Mouse (Mus musculus) heart, postnatal 36 days (tissue): Measurements from ENCODE around the gene Usp48. TPM values are rescaled to one million over a fixed set of nuclear protein-coding genes. Genes with fewer than 3 reads are reported as not detected.

Experiments used
- DNase-seq, 2 experiments: peaks; one replicate each; pipeline ENCODE4 v3.0.0; 2021 to 2022
- intact Hi-C: fragments of 180-260 bp; cut with DNase I; formaldehyde crosslinking; loops from one replicate; pipeline ENCODE4 v1.15.1; 2025
- total RNA-seq, 2 experiments: library from RNA; stranded (reverse); gene quantifications; 2 replicates each; pipeline ENCODE4 v1.2.3; 2021

Gene Usp48
- total RNA-seq, 2 experiments from 2014 or later = 30.0 to 36.3 TPM

DNA sequence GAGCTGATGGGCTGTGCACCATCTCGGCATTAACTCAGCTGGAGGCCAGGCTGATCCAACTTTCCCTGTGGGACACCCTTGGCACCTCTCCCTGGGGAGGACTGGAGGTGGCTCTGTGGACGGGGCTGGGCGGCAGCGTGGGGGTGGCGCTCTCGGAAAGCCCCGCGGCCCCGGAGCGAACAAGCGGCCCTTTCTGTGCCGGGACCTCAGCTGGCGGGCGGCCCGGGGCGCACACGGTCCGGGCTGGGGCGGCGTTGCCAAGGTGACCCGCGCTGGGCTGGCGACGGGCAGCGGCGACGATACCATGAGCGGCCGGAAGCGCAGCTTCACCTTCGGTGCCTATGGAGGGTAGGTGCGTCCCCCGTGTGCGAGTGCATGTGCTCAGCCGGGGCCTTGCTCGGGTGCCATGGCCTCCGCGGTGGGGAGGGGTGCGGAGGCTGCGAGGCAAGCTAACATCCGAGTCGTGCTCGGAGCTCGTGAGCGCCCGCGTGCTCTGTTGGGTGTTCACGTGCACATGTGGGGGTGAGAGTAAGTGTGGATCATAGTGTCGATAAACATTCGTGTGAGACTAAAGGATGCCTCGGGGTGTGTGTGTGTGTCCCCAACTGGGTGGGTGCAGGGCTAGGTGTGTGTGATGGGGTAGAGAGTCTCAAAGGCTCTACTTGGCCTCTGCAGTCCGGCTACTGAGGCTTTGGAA lies 88.0 kb downstream of the Usp48 start:
- DNase-seq = peak in 1 of 2 experiments; percentile 23
- intact Hi-C loops = loop anchor here (5.0 kb wide), 1 partner anchor 266 kb away; no protein-coding TSS in a partner anchor

DNA sequence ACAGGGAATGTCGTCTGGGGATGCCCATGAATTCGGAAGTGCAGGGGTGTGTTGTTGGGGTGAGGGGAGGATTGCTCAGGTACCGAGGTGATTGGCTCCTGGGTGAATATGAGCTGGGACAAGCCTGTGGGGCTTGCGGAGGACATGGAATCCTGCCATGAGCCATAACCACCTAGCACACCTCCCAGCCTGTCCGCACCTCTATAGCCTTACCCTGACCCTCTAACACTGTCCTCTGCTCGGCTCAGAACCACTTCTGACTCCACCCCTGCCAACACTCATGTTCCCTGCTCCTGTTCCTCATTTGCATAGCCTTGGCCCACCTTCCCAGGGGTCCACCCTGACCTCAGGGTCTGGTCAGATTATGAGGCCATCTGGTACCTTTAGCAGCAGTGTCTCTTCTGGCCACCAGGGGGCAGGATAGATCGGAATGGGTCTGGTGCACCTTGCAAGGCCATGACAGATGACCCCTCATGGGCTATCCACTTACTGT lies 89.5 kb downstream of the Usp48 start:
- DNase-seq = peak in 1 of 2 experiments; percentile 58
- intact Hi-C loops = loop anchor here (1.0 to 5.0 kb wide), 2 partner anchors 39 to 264 kb away; no protein-coding TSS in a partner anchor

DNA sequence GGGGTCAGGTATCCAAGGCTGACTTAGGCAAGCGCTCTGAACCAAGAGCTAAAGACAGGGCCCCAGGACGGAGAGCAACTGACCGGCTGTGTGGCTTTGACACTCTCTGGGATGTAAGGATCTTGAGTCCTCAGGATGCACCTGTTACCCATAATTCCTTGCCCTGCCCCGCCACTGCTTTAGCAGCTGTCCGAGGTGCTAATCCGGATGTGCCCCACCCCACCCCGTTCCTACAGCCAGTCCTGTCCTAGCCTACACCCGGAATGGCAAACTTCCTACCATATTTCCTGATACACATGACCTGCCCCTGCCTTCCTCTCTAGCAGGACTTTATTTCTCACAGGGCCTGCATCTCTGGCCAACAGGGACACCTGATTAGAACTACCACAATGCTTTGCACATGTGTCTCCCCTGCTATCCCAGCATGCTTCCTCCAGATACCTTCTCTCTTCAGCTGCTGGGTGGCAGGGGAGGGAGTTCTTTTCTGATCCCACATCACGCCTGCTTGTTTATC lies 91.3 kb downstream of the Usp48 start:
- intact Hi-C loops = loop anchor here (5.0 kb wide), 1 partner anchor 262 kb away; no protein-coding TSS in a partner anchor
- no peak for DNase-seq

DNA sequence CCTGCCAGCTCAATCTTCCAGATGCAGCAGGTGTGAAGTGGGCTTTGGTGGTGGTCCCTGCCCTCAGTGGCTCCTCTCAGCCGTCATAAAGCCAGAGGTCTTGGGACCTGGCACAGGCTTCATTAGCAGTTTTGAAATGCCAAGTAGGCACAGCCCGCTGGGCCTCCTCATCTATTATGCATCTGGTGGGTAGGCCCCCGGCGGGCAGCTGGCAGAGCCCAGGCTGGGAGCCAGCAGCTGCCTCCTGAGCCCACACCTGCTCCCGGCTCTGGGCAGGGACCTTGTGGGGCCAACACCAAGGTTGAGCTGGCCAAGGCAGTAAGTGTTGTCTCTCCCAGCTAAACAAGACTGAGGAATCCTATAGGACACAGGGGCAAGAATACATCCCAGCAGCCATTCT lies 92.7 kb downstream of the Usp48 start:
- no peak for DNase-seq
- intact Hi-C loops = no loop called here

DNA sequence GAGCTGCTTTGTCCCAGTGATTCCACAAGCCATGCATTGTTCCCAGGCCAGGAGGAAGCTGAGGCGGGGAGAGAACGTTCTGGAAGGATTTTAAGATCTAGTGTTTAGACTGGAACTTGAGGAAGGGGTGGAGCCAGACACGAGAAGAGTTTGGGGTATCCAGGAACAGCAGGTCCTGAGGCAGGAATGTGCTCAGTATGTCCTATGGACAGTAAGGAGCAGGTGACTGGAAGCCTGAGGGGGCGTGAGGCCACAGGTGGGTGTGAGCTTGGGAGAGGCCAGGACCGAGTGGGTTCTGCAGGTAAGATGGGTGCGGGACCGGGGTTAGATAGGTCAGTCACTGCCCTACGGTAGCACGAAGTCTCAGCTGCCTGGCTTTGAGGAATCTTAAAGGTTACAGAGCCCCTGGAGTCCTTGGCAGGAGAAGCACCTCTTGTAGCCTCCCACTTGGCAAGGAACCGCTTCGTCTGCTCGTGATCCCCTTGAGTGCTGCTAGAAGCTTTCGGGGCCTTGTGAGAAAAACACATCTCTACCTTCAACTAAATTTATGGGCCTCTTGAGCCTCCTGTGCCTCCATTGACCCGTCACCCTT lies 93.8 kb downstream of the Usp48 start:
- no peak for DNase-seq
- intact Hi-C loops = no loop called here

DNA sequence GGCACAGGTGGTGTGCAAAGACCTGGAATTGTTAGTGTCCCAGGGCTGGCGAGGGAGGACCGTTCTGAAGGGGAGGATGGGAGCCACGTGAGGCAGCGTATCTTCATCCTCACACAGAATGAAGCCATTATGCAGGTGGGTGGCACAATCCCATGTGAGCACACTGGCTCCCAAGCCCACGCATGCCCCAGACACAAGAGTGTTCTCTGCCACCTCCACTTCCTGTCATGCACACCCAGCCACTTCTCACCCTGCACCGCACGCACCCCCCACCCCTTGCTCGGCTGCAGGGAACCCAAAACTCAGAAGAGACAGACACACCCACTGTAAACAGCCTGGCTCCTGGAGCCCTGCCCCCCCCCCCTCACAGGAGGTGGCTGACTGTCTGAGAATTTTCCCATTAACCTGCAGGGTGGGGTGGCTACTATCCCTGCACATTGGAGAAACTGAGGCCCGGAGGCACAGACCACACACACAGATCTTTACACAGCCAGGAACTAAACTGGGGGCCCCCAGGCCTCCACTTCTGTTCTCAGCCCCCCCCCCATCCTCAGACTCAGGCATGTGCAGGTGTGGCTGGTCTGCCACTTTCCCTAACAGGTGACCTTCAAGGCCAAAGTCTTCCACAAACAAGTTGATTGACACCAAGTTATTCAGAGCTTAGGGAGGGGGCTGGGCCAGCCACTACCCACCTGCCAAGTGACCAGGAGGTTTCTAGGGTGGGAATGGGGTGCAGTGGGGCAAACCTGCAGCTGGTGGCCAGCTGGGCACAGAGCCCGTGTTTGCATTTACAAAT lies 98.8 kb downstream of the Usp48 start:
- DNase-seq = no peak

DNA sequence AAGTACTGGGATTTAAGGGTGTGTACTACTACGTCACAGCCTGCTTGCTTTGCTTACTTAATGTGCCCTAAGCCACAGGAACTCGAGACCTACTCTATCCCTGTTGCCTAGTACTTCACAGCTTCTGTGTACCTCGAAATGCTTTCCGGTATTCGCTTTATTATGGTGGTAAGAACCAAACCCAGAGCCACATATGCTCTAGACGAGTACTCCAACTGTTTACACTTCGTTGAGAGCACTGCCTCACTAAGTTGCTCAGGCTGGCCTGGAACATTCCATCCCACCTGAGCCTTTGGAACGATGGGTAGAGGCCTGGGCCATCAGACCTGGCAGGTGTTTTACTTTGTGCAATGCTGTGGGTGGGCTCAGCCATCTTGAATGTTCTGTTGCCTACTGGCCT lies 101.7 kb downstream of the Usp48 start:
- intact Hi-C loops = no loop called here
- DNase-seq = no peak

More for the DNA sequence above, 98.8 kb downstream of the Usp48 start:
- intact Hi-C loops = no loop called here

DNA sequence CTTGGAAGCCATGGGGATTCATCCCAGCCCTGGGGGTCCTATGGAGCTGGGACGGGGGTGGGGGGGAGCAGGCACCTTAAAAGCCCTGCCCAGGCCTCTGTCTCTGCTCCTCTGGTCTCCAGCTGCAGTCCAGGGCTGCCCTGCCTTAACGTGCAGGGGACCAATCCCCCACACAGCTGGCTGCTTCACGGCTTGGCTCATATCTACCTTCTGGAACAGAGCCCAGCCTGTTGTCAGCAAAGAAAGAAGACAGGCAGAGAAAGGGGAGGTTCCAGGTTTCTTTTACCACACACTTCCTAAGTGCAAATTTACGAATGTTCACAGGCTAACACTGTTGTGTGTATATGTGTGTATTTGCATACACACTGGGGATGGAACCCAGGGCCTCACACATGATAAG lies 102.3 kb downstream of the Usp48 start:
- DNase-seq = no peak
- intact Hi-C loops = no loop called here

DNA sequence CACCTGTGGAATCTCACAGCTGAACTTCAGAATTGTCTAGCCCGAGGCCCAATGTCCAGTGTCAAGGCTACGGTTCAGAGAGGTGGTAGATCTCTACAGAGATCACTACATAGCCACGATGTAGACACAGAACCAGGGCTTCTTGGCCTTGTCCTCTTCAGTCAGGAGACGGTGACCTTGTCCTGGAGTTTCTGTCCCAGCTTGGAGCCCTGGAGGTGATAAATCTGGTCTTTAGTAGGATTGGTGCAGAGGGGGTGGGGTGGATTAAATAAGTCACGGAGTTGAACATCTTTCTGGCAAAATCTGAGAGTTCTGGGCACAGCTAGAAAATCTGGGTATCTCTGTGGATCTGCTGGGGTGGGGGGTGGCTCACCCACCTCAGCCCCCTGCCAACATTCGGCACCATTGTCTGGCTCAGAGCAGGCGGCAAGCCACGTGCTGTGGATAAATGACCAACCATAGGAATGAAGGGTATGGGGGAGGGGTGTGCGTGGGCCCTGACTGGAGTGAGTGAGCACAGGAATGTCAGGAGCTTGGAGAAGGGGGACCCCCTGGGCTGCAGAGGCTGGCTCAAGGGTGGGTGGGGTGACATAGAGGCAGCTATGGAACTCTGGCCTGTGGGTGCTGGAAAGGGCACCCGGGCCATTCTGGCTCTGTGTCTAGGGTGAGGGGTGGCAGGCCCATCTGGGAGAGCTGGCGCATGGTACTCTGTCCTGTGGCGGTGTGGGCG lies 103.8 kb downstream of the Usp48 start:
- DNase-seq = no peak
- intact Hi-C loops = no loop called here

DNA sequence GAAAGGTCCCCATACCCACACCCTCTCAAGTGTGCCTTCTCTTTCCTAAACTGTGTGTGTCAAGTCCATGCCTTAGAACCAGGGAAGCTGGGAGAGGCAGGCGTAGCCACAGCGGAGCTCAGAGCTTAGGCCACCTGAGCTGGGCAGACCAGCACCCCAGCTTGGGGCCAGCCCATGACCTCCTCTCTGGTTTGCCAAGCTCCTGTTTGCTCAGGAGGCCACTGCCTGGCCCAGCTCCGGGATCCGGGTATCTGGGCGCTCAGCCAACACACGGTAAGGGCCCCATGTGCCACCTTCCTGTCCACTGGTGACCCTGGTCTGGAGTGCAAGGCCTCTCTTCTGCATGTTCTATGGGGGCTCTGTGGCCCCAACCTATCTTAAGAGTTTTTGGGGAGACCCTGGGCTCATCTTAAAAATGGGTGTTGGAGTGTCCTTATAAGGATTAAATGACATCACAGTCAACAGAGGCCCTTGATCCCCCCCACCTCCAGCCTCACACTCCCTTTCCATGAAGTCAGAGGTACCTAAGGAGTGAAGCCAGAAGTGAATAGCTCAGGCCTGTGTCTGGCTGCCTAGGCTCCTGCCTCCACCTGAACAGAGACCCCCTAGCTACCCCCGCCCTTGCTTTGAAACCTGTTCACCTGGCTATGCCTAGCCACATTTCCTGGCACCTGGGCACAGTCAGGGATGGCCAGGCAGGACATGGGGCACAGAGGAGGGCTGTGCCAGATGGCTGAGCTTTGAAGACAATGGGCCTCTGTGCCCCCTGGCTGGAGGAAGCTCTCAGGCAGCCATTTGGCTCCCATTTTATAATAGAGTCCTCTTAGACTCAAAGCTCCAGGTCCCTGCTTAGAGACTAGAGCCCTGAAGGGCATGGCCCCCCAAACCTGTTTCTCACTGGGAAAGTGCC lies 104.8 kb downstream of the Usp48 start:
- intact Hi-C loops = no loop called here
- no peak for DNase-seq

DNA sequence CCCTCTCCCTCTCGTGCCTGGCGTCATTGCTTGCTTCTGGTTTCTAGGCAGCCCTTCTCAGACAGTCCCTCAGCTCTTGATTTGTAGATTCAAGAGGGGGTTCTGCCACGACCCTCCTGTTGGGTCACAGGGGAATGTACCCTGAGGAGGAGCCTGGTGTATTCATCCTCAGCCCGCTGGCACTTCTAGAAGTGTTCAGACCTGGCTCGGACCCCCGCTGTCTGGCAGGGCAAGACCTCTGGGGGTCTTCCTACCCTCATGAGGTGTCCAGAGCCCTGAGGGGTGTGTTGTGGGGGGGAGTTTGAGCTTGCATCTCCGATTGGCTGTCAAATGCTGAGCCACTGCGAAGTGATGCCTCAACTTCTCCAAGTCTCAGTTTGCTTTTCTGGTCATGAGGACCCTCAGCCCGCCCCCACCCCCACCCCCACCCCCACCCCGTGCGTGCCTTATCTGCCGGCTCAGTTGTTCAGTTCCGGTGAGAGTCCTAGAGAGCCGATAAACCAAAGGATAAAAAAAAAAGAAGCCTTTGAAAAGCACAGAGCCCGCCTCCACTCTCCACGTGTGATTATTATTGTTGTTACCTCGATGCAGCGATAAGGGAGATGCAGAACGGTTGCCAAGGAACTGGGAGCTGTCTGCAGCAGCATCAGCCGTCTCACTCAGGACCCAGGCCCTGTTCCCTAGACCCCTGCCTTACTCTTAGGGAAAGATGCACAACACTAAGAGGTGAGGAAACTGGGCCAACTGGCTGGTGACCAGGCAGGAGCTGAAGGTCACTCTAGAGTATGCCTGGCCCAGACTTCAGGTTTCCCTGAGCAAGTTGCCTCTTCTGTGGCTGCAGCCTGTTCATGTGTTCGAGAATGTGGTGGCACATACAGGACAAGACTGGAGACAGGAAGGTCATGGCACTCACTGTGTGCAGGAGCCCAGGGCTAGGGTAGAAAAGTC lies 106.0 kb downstream of the Usp48 start:
- intact Hi-C loops = no loop called here

DNA sequence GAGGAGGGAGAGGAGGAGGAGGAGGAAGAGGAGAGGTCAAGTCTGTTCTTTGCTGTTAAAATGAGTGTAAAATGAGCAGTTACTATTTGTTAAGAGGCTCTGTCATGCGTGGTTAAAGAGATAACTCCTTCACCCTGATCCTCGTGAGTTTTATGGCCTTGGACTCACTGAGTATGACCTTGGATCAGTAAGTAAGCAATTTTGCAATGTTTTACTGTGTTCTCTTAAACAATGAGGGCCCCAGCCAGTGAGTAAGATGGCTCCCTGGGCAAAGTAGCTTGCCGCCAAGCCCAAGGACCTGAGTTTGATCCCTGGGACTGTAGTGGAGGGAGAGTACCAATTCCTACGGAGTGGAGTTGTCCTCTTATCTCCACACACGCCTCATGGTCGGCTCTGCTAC lies 107.4 kb downstream of the Usp48 start:
- intact Hi-C loops = no loop called here
- DNase-seq = no peak

More for the DNA sequence above, 106.0 kb downstream of the Usp48 start:
- DNase-seq = no peak

DNA sequence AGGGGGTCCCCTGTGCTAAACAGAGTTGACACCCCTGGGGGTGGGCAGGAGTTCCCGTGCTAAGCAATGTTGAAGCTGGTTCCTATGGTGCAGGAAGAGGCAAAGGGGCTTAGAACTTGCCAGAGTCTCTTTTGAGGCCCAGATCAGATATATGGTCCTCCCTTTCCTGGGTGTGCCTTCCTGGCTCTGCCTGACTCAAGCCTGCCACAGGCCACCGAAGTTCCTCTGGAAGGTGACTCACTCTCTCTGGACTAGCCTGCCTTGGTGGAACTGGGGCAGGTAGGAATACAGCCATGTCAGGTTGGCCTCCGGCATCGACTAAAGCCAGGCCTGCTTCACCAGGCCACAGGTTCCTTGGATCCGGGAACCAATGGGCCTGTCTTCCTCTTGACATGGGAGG lies 109.5 kb downstream of the Usp48 start:
- DNase-seq = no peak
- intact Hi-C loops = no loop called here

DNA sequence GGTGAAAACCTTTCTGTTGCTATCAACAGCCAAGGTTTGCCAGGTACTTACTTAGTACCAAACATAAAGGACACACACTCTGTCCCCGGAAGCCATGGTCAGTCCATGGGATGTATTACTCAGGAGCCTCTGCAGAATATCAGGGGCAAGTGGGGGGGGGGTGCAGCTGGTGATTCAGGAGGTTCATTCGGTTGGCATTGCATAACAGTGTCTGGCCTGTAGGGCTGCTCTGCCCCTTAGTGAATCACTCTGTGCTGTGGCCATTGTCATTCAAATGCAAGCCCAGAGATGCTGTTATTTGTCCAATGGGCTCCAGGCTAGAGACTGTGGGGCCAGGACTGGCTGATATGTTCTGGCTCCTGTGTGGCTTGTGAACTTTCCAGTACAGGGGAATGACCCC lies 111.0 kb downstream of the Usp48 start:
- no peak for DNase-seq
- intact Hi-C loops = no loop called here

DNA sequence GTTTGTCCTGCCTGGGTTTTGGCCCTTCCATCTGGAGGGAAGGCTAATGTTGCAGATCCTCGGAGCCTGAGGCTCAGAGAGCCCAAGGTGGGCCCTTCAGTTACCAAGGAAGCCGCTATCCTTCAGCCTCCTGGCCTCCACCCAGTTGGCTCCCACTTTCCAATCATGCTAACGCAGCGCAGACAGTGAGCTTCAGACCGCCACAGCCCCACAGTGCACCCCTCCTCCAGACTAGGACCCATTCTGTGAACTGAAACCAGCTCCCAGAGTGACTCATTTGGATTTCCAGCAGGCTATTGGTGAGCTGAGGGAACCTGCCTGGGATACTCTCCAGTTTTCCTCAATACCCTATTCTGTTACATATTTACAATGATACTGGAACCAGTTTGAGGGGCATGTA lies 111.8 kb downstream of the Usp48 start:
- DNase-seq = no peak
- intact Hi-C loops = no loop called here

DNA sequence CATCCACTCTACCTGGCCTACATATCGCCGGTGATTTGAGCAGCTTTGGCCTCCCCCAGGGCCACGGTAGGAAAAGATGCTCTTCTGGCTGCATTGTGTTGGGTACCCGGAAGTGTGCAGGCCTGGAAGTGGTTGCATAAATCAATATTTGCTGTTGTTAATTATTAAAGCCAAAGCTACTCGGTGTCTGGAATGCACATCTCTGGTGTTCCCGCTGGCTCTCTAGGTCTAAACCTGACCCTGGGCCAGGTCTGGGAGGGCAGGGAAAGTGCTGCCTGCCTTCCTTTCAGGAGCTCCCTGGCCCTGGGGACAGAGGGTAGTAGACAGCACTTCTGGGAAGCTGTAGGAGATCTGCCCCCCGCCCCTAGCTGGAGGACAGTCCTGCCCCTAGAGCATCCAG lies 113.0 kb downstream of the Usp48 start:
- intact Hi-C loops = no loop called here
- DNase-seq = no peak

DNA sequence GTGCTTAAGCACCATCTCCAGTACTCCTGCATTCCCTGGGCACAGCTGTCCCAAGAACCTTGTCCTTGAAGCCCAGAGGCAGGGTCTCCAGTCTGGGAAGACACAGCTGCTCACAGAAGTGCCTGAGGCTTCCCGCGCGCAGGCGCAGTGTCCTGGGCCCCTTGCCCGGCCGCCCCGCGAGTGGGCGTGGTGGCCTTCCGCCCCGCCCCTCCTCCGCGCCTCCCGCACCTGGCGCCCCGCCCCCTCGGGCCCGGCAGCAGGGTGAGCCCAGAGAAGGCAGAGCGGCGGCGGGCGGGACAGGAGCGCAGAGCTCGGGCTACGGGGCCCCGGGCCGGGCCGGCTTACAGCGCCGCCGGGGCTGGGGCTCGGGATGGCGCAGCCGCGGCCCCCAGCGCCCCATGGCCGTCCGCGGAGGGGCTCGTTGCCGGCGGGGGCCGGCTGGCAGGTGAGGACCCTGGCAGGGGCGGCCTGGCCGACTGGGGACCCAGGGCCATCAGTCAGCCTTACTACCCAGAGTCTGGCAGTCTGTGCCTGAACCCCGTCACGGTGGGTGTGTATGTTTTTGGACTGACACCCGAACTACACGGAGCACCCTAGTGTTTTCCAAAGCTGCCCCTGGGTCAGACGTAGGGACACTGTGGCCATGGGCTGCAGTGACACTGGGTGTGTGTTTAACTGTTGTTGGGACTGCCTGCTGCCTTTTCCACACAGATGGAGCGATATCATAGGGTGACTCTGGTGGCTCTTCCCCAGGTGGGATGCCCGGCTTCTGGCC lies 113.8 kb downstream of the Usp48 start:
- peak; percentile 83 for DNase-seq

More for the DNA sequence above, 113.8 kb downstream of the Usp48 start:
- intact Hi-C loops = no loop called here
